Mouse (Mus musculus): ENCODE measurements at regions not wholly inside any gene's neighbourhood (a gene's known extent, or its start where the extent isn't known, plus 50 kb on each side); places are given as distances from the start of the nearest gene placed in this dataset.

DNA sequence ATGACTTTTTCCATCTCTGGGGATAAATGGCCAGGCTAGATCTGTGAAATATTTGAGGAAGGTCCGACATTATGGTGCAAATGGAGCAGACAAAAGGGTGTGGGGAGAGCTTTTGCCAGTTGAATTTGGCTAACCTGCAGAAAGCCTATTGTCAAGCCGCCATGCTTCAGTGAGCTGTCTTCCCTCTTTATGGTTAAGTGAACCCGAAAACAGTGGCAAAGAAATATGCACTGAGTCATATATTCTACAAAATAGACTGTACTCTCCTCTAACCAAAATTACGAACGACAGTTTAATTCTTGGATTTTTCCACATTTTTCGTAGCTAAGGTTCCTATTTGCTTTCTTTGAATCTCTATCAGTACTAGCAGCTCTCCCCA is 937.9 kb downstream of the Tmem182 start:
- TF ChIP-seq CTCF (IDR thresholded peaks at IDR 0.05; ENCODE audit: low read depth, low read length), result no peak
- TF ChIP-seq POLR2A (IDR thresholded peaks at IDR 0.05; ENCODE audit: extremely low read depth, insufficient read depth, low read length), result no peak
